Mouse (Mus musculus) common myeloid progenitor, adult 5-6 weeks (primary cell): ENCODE results near the gene Tfeb. TPM values are rescaled to one million over a fixed set of nuclear protein-coding genes. Genes with fewer than 3 reads are reported as not detected.

Experiments used
- ATAC-seq: replicated peaks from 2 replicates; pipeline ENCODE4 v1.8.0; 2016; ENCODE audit warnings: low read depth, mild to moderate bottlenecking, moderate TSS enrichment, inconsistent platforms; ENCODE audit not compliant: poor library complexity, severe bottlenecking
- total RNA-seq: library from RNA; stranded (forward); fragments of 200-1000, 187-1606 nt; gene quantifications from 2 replicates; pipeline ENCODE4 v1.2.3, GENCODE M21; 2017

Tfeb gene
- total RNA-seq, 1 experiment from 2014 or later, result 5.8 TPM

- ATAC-seq, result no peak
Measured at GRCm38 (mm10) chr17:47814496-47814895, 77.7 kb downstream of the Tfeb start.

GRCm38 (mm10) chr17:47815446-47815845, 78.6 kb downstream of the Tfeb start:
- no peak for ATAC-seq

GRCm38 (mm10) chr17:47818038-47818725, 81.4 kb downstream of the Tfeb start:
- ATAC-seq, result no peak

- no peak for ATAC-seq
Measured at GRCm38 (mm10) chr17:47821339-47821738, 84.5 kb downstream of the Tfeb start.

DNA sequence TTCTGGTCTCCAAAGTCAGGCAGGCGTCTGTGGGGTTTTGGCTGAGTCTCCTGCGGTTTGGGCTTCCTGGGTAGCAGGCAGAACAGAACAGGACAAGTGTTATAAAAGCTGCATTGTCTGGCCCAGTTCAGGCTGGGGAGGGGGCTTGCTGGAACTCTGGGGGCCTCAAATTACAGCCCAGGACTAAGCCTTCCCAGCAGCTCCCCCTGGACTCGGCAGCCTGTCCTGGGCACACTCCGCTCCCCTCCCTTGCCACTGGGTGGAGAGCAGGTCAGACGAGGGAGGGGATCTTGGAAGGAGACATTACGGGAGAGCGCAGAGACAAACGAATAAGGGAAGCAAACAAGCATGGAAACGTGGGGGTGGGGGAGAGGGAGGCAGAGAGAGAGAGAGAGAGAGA, 94.3 kb downstream of the Tfeb start:
- peak; percentile 43; the same call in 1 of the 2 replicates for ATAC-seq

DNA sequence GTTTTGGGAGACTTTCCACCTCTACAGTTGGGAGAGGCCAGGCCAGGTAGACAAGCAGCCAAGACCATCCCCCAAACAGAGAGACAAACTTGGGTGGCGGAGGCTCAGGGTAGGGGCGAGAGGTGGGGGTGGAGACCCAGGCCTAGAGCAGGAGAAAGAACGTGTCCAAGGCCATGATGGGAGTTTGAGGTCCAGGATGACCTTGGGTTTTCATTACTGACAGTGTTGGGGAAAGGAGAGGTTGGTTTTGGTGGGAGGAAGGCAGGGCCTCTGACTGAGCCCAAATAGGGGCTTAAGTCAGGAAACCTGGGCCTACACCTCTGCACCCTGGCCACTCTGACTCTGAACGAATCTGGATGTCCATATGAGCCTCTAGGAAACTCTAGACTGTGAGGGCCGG, 94.9 kb downstream of the Tfeb start:
- no peak for ATAC-seq

GRCm38 (mm10) chr17:47832501-47833028, 95.7 kb downstream of the Tfeb start:
- no peak for ATAC-seq

GRCm38 (mm10) chr17:47833029-47833627, 96.3 kb downstream of the Tfeb start:
- peak; percentile 31 for ATAC-seq

- ATAC-seq, result no peak
Measured at GRCm38 (mm10) chr17:47833628-47834481, 97.0 kb downstream of the Tfeb start.

- no peak for ATAC-seq
Measured at GRCm38 (mm10) chr17:47834482-47834767, 97.6 kb downstream of the Tfeb start, which contains the start of gene Mdfi. Gene Mdfi (minus strand): TSS chr17:47834691.

DNA sequence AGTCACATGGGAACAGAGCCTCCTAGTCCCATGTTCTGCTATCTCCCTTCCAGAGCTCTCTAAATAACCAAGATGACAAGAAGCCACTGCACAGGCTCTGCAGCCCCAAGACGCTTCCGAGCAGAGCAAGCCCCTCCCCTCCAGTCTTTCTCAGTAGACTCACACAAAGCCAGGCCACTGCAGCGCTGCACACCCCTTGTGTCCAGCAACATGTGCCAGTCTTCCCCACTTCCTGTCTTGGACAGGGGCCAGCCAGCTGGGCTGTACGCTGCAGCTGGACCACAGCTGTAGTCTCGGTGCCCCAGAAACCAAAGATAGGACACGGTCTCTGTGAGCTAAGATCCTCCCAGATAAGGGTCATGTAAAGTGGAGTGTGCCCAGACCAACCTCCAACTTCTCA, 101.0 kb downstream of the Tfeb start:
- peak; percentile 48 for ATAC-seq

DNA sequence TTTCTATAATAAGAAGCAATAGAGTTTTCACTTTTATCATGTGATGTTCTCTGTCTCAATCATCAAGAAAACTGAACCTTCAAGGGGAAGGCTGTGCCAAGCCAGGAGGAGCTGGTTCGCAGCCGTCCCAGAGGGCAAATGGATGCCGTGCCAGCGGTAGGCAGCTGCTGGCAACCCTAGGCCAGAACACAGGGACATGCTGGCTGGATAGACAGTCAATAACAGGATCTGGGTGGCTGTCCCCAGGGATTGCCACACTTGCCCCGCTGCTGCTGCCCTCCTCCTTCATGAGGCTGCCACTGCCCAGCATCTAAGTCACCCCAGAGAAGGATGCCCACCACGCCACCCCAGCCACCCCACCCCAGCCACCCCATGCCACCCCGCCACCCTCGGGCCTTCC, 104.7 kb downstream of the Tfeb start:
- no peak for ATAC-seq

Other genes starting within 250 kb of the Tfeb start
- 45.2 and 64.5 TPM in 2 replicates for gene Taf8, start 234.7 kb upstream of the Tfeb start, total RNA-seq
- gene Ccnd3, start 232.0 kb upstream of the Tfeb start, total RNA-seq, result 45.1 and 61.9 TPM in 2 replicates
- gene Bysl, start 125.5 kb upstream of the Tfeb start, total RNA-seq, result 14.7 and 18.3 TPM in 2 replicates
- 32.2 and 42.8 TPM in 2 replicates for gene Med20, start 125.4 kb upstream of the Tfeb start, total RNA-seq
- 0.69 and 0.97 TPM in 2 replicates for gene Gm20517, start 125.4 kb upstream of the Tfeb start, total RNA-seq
- 4.9 and 11.4 TPM in 2 replicates for gene Usp49, start 106.3 kb upstream of the Tfeb start, total RNA-seq
- 64.8 and 74.6 TPM in 2 replicates for gene Tomm6, start 48.6 kb upstream of the Tfeb start, total RNA-seq
- gene Frs3, start 48.0 kb upstream of the Tfeb start, total RNA-seq, result 0.92 and 1.6 TPM in 2 replicates
- 0.10 and 0.41 TPM in 2 replicates for gene Gm21981, start 42.6 kb upstream of the Tfeb start, total RNA-seq
- 0.27 and 0.34 TPM in 2 replicates for gene Prickle4, start 42.3 kb upstream of the Tfeb start, total RNA-seq
- not detected in 2 replicates for gene Pgc, start 10.2 kb upstream of the Tfeb start, total RNA-seq
- 8.5 and 9.2 TPM in 2 replicates for gene Mdfi, start 97.7 kb downstream of the Tfeb start, total RNA-seq
- 1.8 and 3.7 TPM in 2 replicates for gene Foxp4, start 187.6 kb downstream of the Tfeb start, total RNA-seq